Mouse (Mus musculus) liver, embryonic 15.5 days (tissue): ENCODE results near the gene Timmdc1. TPM values are rescaled to one million over a fixed set of nuclear protein-coding genes. Genes with fewer than 3 reads are reported as not detected.

Experiments used
- ATAC-seq: fragments of 200-750 bp; cut with Nextera tagmentation; 2 replicates; pipeline ENCODE4 v1.8.0; 2017; ENCODE audit warnings: moderate number of reproducible peaks, mild to moderate bottlenecking, moderate library complexity; ENCODE audit not compliant: insufficient read depth
- H3K27ac ChIP-seq: fragments of 300-500 bp; sonication (generic); replicated peaks from 2 replicates; pipeline ENCODE4 v1.5.1; 2015; ENCODE audit warnings: mild to moderate bottlenecking, inconsistent platforms
- H3K27me3 ChIP-seq: fragments of 300-500 bp; sonication (generic); 2 replicates; pipeline ENCODE4 v1.6.1; 2015; ENCODE audit warnings: mild to moderate bottlenecking, inconsistent platforms
- H3K36me3 ChIP-seq: fragments of 300-500 bp; sonication (generic); replicated peaks from 2 replicates; pipeline ENCODE4 v1.6.1; 2015; ENCODE audit warnings: moderate library complexity, mild to moderate bottlenecking, inconsistent platforms
- H3K4me1 ChIP-seq: fragments of 300-500 bp; sonication (generic); replicated peaks from 2 replicates; pipeline ENCODE4 v1.6.1; 2015; ENCODE audit warnings: inconsistent platforms
- H3K4me2 ChIP-seq: fragments of 300-500 bp; sonication (generic); 2 replicates; pipeline ENCODE4 v1.6.1; 2015; ENCODE audit warnings: moderate library complexity, mild to moderate bottlenecking, inconsistent platforms
- H3K4me3 ChIP-seq: fragments of 300-500 bp; sonication (generic); replicated peaks from 2 replicates; pipeline ENCODE4 v1.5.1; 2015; ENCODE audit warnings: mild to moderate bottlenecking, inconsistent platforms
- H3K9ac ChIP-seq: fragments of 300-500 bp; sonication (generic); 2 replicates; pipeline ENCODE4 v1.6.1; 2015; ENCODE audit warnings: moderate library complexity, mild to moderate bottlenecking, inconsistent platforms
- H3K9me3 ChIP-seq: fragments of 300-500 bp; sonication (generic); replicated peaks from 2 replicates; pipeline ENCODE4 v1.6.1; 2016; ENCODE audit warnings: inconsistent platforms
- WGBS: fragments of 180-500 bp; shearing (Covaris S2); methylation state at CpG from one replicate; pipeline ENCODE4 v1.1.7; 2015; ENCODE audit warnings: mixed read lengths; ENCODE audit not compliant: insufficient replicate concordance; 5-methylcytosine and 5-hydroxymethylcytosine counted together
- polyA plus RNA-seq: library from polyadenylated mRNA; unstranded; fragments of >200 nt; fragmentation: Nextera tagmentation; extraction: Ambion mirVana; gene quantifications from 2 replicates; pipeline ENCODE4 v1.2.1, GENCODE M21; 2015

Timmdc1 gene
- polyA plus RNA-seq, 1 experiment from 2014 or later: 12.4 TPM

GRCm38 (mm10) chr16:38448458-38448857, 74.0 kb downstream of the Timmdc1 start:
- no peak overlapping the region for H3K4me3 ChIP-seq
- no peak overlapping the region for H3K4me2 ChIP-seq
- H3K4me1 ChIP-seq: peaks cover 17% of the 10 kb centered on the region
- H3K9me3 ChIP-seq: no peaks in the 10 kb centered on the region
- H3K27me3 ChIP-seq: no peaks in the 10 kb centered on the region
- peaks cover 47% of the 10 kb centered on the region for H3K36me3 ChIP-seq
- WGBS: 80% methylated on average over 12 of the region's 12 CpGs
- no peak overlapping the region for H3K27ac ChIP-seq
- ATAC-seq: no peak
- H3K9ac ChIP-seq: no peak overlapping the region

Other genes with a start within 250 kb of the Timmdc1 start
- gene Nr1i2, start 227.8 kb downstream of the Timmdc1 start, polyA plus RNA-seq: 4.8 and 5.3 TPM in 2 replicates
- gene Maats1, start 180.5 kb downstream of the Timmdc1 start, polyA plus RNA-seq: 0.03 and 0.05 TPM in 2 replicates
- 202 and 255 TPM in 2 replicates for gene Cox17, start 175.7 kb downstream of the Timmdc1 start, polyA plus RNA-seq
- gene Gm21987, start 175.6 kb downstream of the Timmdc1 start, polyA plus RNA-seq: not detected in 2 replicates
- 22.8 and 23.6 TPM in 2 replicates for gene Popdc2, start 160.5 kb downstream of the Timmdc1 start, polyA plus RNA-seq
- gene Pla1a, start 89.5 kb downstream of the Timmdc1 start, polyA plus RNA-seq: 27.2 and 30.5 TPM in 2 replicates
- 29.4 and 32.4 TPM in 2 replicates for gene Adprh, start 70.0 kb downstream of the Timmdc1 start, polyA plus RNA-seq
- gene Cd80, start 67.1 kb downstream of the Timmdc1 start, polyA plus RNA-seq: 0.21 and 0.28 TPM in 2 replicates
- gene Poglut1, start 27.6 kb upstream of the Timmdc1 start, polyA plus RNA-seq: 7.1 and 7.6 TPM in 2 replicates
- 31.4 and 38.1 TPM in 2 replicates for gene Tmem39a, start 36.0 kb upstream of the Timmdc1 start, polyA plus RNA-seq
- gene Arhgap31, start 190.6 kb upstream of the Timmdc1 start, polyA plus RNA-seq: 1.5 and 1.6 TPM in 2 replicates
- gene B4galt4, start 219.6 kb upstream of the Timmdc1 start, polyA plus RNA-seq: 3.0 and 3.2 TPM in 2 replicates